Mouse (Mus musculus) heart, postnatal 25 days (tissue): Measurements from ENCODE around the gene Farsb. TPM values are rescaled to one million over a fixed set of nuclear protein-coding genes. Genes with fewer than 3 reads are reported as not detected.

Experiments
- DNase-seq: peaks from one replicate; pipeline ENCODE4 v3.0.0; 2022; ENCODE audit warnings: low spot score
- intact Hi-C: fragments of 180-260 bp; cut with DNase I; formaldehyde crosslinking; loops from one replicate; pipeline ENCODE4 v1.15.1; 2025
- total RNA-seq, 2 experiments: library from RNA; stranded (reverse); gene quantifications; 2 replicates each; pipeline ENCODE4 v1.2.3; 2021

The Farsb gene
- total RNA-seq, 2 experiments from 2014 or later, result 52.2 to 52.7 TPM

- no peak for DNase-seq
- intact Hi-C loops, result no loop called here
Measured at GRCm38 (mm10) chr1:78371569-78372236, 117.0 kb downstream of the Farsb start.

GRCm38 (mm10) chr1:78370121-78370520, 118.6 kb downstream of the Farsb start:
- intact Hi-C loops, result no loop called here
- no peak for DNase-seq

Other genes starting within 250 kb of the Farsb start
- gene Sgpp2, start 178.6 kb downstream of the Farsb start, total RNA-seq, result not detected
- gene Mogat1, start 22.1 kb upstream of the Farsb start, total RNA-seq, result not detected
- gene BC035947, start 23.3 kb upstream of the Farsb start, total RNA-seq, result under 1 TPM in 1 of 2 experiments, not detected in 1; 0.08 TPM
- gene Acsl3, start 168.9 kb upstream of the Farsb start, total RNA-seq, result 1 to 10 TPM; 3.7 to 4.4 TPM
- 1 to 10 TPM; 1.0 to 1.3 TPM for gene Utp14b, start 169.1 kb upstream of the Farsb start, total RNA-seq